Mouse (Mus musculus): ENCODE measurements around the gene Bcl7c.

The Bcl7c gene

DNA sequence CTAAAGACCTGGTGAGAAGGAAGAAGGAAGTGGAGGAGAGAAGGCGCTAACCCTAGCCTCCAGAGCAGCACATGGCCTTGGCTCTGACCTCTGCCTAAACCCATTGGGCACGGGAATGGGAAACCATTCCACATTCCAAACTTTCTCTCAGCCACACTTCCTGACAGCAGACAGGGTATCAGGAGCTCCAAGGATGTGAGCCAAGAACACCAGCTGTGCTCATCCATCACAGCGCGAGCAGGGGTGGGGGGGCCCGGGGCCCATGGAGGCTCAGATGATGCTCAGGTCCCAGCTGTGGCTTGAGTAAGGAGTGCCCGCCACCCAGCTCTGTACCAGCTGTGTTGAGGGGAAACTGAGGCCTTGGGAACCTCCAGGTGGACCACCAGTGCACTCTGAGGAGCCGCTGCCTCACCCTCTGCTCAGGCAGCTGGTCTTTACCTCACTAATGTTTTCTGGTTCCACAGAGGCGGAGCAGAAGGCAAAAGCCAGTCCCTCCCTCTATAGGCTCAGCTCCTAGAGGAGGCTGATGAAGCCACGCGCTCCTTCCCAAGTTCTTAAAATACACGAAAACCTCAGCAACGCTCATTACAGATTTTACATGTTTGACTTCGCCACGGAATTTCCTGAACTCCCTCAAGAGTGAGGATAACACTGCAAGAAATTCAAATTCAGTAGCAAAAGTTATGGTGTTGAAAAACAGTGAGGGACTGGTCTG is 23.3 kb downstream of the Bcl7c start:
- DNase-seq (ENCODE audit: low read depth): no peak

DNA sequence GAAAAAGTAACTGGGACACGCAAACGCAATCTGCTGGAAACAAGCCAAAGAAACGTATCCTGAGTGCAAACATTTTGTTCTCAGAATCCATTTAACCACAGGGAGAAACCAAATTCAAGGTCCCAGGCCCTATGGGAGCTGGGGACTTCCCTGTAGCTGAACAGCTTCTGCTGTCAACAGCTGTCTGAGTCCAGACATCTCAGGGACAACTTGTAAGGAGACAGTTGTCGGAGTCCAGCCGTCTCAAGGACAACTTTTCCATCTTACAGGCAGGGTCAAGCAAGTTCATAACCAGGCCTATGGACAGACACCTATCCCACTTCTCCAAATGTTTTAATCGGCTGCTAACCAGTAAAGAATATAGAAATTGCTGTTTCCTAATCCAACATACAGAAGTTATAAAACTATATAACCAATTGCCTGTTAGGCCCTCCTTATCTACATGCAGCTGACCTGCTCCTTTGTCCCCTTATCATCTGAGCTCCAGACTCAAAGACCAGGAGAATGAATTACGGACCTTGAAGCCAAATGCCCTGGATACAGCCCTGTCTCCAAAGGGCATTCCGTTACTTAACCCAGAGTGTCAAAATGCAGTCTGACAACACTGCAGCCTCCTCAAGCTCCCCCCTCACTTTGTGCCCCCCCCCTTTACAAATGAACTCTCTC is 26.7 kb downstream of the Bcl7c start:
- DNase-seq (ENCODE audit: low read depth): no peak

DNA sequence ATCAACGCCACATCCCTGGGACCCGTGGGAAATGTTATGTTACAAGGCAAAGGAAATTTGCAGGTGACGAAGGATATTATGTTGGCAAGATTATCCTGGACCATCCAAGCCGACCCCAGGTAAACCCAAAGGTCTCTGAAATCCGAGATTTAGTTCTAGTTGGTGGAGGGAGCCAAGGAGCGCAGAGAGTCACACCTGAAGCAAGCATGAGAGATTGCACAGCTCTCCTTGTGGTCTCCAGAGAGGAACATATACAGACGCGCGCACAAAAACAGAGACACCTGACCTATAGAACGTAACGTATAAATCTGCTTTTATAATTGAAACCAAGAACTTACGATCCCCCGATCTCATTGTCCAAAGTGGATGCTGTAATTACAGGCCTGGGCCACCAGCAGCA is 28.2 kb downstream of the Bcl7c start:
- no peak for DNase-seq (ENCODE audit: low read depth)

DNA sequence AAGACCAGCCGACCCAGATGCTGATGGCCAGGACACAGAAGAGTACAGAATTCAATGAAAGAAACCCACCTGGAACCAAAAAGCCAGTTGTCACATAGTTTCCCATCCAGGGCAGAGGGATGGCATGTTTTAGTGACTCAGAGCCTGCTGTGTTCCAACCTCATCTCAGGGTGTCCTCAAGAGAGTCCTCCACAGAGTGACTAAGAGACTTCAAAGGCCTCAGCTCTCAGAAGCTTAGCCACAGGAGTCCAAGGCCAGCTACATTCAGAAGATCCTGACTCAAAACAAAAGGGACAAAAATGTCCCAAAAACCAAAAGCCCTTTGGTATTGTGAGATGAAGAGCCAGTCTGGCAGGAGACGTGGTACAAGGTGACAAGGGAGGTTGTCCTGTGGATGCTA is 29.9 kb downstream of the Bcl7c start:
- DNase-seq (ENCODE audit: low read depth): no peak

DNA sequence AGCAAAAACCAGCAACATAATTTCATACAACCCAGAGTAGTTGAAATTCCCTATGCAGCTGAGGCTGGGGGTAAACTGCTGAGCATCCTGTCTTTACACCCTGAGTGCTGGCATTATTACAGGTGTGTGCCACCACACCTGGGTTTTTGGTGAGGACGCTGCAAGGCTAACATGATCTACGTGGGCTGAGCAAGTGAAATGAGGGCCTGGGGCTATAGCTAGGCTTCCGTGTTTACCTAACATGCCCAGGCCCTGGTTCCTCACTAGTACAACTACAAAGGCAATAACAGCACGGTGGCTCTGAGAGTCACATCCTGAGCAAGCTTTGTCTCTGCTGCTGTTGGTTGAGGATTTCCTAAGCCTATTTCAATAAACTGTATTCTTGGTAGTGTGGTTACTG is 31.1 kb downstream of the Bcl7c start:
- no peak for DNase-seq (ENCODE audit: low read depth)

DNA sequence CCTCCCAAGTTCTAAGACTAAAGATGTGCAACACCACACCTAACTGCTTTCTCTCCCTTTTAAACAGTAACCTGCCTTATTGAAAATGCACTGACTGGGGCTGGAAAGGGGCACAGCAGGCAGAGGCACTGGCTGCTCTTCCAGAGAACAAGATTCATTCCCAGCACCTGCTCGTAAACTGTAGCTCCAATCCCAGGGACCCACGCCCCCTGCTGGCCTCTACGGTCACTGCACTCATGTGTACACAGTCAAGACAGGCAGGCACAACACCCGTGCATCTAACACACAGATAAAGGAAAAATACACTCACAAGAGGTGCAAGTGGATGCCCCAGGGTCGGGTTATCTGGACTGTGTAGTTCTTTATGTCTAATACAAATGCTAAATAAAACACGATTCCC is 31.7 kb downstream of the Bcl7c start:
- peak; percentile 53 for DNase-seq (ENCODE audit: low read depth)

DNA sequence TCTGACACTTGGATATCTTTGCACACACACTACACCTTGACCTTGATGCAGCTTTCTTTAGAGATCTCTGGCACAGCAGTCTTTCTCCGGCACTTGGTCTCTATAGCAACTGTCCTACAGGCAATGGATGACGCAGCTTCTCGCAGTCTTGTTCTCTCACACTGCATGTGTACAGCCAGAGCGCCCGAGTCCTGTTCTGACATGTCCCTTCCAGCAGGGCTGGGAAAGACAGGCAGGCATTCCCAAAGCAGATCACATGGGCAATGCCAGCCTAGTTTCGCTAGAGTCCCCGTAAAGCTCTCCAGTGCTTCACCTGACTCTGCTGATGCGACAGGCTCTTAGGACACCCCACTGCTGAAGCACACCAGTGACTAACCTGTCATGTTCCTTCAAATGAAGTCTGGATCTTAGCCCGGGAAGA is 33.3 kb downstream of the Bcl7c start:
- no peak for DNase-seq (ENCODE audit: low read depth)

DNA sequence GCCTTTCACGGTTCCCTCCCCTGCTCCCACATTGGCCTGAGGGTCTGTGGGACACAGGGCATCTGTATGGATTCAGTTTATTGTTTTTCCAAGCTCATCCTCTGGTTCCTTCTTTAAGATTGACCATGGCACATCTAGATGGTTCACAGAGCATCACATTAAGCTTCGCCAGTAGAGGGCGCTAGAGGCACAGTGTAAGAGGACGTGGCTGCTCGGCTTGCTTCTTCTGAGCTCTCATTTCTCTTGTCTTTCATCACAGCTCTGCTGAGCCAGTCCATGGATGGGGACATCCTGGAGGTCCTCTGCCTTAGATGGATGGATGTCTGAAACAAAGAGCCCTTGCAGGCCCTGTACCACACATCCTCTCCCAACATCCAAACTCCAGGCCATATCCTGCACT is 33.8 kb downstream of the Bcl7c start:
- DNase-seq (ENCODE audit: low read depth): peak; percentile 87

DNA sequence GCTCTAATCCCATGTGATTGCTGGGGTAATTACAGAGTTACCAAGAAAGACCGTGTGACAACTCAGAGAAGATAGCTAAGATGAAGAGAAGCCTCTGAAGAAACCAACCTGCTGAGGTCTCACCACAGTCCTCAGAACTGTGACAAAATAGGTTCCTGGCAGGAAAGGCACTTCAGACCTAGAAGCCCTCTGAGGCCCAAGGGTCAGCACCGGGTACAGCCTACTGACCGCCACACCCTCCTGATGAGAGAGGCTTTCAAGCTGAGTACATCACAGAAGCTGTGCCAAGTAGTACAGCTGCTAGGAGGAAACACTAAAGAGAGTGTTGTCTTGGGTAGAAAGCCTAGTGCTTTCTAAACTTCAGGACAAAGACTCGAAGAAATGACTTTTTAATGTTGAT is 36.0 kb downstream of the Bcl7c start:
- DNase-seq (ENCODE audit: low read depth): no peak

DNA sequence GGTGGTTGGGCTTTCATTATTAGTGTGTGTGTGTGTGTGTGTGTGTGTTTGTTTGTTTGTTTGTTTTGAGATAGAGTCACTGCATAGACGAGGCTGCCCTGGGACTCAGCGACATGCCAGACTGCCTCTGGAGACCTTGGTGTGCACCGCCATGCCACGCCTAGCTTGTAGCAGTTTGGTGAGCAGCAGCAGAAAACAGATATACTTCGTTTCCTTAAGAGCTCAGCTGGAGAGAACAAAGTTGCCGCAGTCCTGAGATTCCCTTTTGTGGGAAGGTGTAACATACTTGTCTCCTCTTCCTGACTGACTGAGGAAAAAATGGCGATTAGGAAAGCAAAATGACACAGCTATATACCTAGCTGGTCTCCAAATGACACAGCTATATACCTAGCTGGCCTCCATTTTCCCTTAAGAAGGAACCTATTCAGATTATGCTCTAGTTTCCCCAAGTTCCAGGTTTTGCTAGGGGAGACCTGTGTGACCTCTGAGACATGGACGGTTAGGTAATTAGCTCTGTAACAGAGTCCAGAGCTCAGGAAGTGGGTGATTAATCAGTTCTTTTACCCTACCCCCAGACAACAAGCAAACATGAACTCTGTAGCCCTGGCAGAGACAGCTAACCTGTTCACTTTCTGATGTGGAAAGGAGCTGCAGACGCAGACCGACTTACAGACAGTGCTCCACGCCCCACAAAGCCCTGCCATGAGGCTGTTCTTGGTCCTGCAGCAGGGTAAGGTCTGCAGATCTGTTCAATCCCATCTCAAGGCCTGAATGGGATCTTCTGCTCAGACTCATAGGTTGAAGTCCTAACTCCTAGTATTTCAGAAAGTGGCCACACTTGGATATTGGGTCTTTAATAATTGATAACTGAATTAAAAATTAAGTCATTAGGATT is 36.6 kb downstream of the Bcl7c start:
- no peak for DNase-seq (ENCODE audit: low read depth)

DNA sequence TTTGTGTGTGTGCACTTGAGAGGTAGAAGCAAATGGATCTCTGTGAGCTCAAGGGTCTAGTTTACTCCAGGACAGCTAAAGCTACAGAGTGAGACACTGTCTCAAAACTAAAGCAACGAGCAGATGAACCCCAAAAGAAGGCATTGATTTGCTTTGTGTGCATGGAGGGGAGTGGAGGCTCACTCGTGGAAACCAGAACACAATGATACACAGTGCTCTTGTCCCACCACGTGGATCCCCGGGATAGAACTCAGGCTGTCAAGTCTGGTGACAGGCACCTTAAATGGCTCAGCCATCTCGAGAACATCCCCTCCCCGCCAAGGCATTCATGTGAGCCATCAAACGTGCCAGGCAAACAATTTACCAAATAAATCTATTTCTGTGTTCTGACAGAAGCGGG is 41.6 kb downstream of the Bcl7c start:
- DNase-seq (ENCODE audit: low read depth): no peak

DNA sequence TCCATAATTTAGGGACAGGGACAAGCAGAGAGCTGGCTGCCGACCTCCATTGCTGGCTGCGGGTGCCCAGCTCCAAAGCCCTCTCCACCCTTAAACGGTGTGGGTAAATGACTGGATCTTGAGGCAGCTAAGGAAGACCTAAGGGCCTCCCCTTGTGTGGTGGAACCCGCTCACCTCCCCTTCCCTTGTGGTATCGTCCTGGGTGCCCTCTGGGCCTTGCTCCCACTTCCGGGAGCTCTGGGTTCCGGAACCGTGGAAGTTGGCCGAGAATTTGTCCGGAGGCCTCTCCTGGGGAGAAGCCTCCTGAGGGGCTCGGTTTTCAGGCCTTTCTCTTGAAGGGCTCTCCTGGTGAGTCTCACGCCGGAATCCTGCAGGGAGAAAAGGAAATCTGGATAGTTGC is 42.1 kb downstream of the Bcl7c start:
- no peak for DNase-seq (ENCODE audit: low read depth)

DNA sequence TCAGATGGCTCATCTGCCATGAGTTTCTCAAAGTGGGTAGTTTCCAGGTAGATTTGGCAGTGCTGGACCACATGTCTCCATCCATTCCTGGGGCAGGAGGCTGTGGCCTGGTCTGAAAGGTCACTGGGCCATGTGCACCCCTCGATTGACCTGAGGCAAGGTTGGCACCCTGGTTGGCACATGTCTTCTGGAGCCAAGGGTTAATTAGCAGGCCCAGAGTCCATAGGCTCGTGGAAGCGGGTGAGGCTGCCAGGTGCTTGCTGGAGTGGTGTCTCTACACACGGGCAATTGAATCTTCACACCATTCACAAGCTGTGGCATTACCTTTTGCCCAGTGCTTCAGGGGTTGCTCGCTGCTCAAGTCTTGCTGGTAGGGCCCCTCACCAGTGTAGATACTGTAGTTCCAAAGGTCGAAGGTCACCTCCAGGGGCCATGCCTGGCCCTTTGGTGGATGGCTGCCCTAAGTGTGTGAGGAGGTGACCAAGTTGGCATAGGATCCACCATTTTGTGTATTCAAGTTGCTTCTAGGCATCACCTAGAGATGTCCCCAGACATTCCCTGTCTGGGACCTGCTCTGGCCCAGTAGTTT is 42.6 kb downstream of the Bcl7c start:
- no peak for DNase-seq (ENCODE audit: low read depth)

DNA sequence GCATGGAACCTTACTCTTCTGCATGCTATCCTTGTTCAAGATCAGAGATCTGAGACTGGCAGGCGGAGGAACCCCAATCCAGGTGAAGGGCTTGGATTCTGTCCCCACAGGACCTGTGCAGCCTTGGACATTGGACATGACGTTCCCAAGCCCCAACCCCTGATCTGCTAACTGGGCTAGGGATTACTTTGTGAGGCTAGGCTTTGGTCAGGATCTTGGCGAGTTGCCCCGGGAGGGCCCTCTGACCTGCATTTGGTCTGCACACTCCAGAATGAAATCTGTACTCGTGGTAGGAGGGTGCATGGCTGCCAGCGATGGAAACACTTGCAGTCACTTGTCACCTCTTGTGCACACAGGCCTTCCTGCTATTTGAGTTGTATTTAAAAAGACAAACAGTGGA is 45.8 kb downstream of the Bcl7c start:
- no peak for DNase-seq (ENCODE audit: low read depth)

DNA sequence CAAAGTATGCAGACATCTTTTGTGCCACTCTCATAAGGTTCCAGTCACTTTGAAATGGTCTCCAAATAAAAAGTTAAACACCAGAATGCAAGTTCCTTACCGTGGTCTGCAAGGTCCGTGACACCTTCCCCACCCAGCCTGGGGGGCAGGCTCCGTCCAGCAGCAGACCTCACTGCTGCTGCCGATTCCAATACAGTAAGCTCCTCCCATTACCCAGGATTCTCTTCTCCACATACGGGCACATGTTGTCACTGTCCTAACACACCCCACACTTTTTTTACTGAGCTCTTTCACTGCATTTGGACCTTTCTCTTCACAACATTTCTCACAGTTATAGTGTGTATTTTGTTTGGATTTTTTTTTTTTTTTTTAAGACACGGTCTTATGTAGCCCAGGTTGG is 46.9 kb downstream of the Bcl7c start:
- DNase-seq (ENCODE audit: low read depth): no peak

DNA sequence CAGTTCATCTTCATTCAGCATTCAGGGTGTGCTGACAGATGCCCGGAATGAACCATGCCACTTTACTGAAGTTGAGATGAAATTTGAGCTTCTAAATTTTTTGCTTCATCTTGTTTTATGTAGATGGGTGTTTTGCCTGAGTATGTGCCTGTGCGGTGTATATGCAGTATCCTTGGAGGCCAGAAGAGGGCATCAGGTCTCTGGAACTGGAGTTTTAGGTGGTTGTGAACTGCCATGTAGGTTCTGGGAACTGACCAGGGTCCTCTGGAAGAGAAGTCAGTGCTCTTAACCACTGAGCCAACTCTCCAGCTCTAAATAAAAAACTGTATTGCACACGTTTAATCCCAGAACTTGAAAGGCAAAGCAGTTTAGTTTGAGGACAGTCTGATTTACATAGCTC is 47.9 kb downstream of the Bcl7c start:
- peak; percentile 37 for DNase-seq (ENCODE audit: low read depth)

DNA sequence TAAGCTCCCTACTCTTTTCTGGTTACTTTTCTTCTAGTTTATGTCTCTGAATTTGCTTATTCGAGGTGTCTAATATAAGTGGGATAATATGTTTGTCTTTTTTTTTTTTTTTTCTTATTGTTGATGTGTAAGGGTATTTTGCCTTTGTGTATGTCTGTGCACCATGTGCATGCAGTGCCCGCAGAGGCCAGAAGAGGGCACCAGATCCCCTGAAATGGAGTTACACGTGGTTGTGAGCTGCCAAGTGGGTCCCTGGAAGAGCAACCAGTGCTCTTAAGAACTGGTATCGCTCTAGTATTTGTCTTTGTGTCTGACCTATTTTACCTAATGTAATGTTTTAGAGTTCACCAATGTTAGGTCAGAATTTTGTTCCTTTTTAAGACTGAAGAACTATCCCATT is 51.8 kb downstream of the Bcl7c start:
- DNase-seq (ENCODE audit: low read depth): peak; percentile 86

DNA sequence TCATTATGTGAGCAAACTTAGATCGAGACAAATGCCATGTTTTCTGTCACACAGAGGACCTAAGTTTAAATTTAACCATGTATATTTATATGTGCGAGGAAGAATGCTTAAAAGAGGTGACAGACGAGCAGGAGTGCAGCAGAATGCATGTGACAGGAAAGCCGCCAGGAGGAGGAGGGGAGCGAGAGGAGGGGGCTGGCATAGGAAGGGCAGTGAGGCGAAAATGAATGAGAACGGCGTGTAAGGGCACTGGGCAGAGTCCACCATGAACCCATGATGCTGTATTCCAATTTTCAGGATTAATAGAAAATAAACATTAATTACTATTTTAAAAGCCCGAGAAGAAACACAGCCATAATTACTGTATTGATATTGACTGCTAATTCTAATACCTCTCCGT is 54.4 kb downstream of the Bcl7c start:
- no peak for DNase-seq (ENCODE audit: low read depth)

DNA sequence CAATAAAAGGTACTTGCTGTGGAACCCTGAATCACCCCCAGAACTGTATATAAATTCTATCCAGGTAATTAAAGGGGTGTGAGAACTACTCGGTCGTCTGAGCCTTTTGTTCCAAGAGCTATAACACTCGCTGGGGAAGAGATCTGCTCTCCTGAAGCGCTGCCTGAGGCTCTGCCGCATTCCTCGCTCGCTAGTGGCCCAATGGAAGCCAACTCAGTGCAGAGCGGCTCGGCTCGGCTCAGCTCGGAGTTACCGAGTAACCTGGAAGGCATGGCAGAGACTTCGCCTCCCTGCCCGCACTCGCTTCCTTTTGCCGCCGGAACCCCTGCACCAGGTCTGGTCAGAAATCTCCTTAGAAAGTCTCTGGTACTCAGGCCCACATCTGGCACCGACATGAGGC is 56.7 kb downstream of the Bcl7c start:
- no peak for DNase-seq (ENCODE audit: low read depth)

DNA sequence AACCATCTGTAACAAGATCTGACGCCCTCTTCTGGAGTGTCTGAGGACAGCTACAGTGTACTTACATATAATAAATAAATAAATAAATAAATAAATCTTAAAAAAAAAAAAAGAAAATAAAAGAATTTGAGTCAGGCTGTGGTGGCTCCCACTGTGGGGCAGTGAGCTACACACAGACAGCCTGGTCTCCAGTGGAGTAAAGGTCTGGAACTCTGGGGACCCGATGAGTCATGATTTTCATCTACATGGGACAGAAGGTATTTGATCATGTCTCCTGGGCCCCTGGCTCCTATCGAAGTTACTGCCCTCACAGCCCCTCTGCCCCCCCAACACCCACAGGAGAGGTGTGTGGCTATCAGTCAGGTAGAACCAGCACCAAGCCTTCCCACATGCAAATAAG is 57.1 kb downstream of the Bcl7c start:
- DNase-seq (ENCODE audit: low read depth): no peak

DNA sequence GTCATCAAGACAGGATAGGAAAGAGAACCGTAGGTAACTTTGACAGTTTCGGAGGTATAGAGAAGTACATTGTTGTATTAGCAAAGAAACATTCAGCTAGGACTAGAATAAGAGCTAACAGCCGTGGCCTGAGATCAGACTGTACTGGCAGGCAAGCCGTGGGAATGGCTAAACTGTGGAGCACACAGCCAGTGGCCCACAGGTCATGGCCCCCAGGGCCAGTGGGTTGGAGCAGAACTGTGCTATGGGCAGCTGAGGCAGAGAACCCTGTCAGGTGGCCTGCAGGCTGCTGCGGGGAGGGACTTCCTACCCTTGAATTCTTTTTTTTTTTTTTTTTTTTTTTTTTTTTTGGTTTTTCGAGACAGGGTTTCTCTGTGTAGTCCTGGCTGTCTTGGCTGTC is 59.5 kb downstream of the Bcl7c start:
- DNase-seq (ENCODE audit: low read depth): no peak

DNA sequence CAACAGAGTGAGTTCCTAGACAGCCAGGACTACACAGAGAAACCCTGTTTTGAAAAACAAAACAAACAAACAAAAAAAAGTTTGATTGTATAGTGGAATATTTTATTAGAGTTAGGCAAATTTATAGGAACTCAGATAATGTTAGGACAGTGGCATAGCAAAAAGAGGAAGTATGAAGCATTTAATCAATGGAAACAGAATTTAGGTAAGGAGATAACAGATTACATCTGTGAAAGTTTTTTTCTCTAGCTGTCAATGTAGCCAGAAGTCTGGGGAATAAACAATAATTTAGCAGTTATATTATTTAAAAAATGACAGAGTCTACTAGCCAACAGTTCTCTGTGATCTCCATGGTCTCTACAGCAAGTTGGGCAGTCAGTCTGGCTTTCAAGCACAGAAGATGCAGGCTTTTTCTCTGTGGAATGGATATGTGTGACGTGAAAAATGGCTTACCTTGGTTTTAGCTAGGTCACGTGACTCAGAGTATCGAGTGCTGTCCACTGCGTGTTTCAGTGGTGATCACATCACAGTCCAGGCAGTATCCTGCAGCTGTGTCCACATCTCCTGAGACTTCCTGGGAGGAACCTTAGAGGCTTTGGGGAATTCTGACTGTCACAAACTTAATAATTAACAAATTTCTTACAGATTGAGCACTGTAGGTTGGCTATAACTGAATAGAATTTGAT is 60.1 kb downstream of the Bcl7c start:
- DNase-seq (ENCODE audit: low read depth): no peak
